Mouse (Mus musculus) limb, embryonic 12.5 days (tissue): ENCODE measurements around the gene Thap12. TPM values are rescaled to one million over a fixed set of nuclear protein-coding genes. Genes with fewer than 3 reads are reported as not detected.

Experiments used
- ATAC-seq: fragments of 200-750 bp; cut with Nextera tagmentation; 2 replicates; pipeline ENCODE4 v1.8.0; 2017; ENCODE audit warnings: low read depth, moderate TSS enrichment; ENCODE audit not compliant: insufficient number of reproducible peaks, insufficient read depth, low FRiP score, low TSS enrichment
- H3K27ac ChIP-seq: fragments of 300-500 bp; sonication (generic); 2 replicates; pipeline ENCODE4 v1.5.1; 2016; ENCODE audit warnings: mild to moderate bottlenecking, moderate library complexity
- H3K27me3 ChIP-seq: fragments of 300-500 bp; sonication (generic); 2 replicates; pipeline ENCODE4 v1.6.1; 2016; ENCODE audit warnings: mild to moderate bottlenecking, moderate library complexity
- H3K36me3 ChIP-seq: fragments of 300-500 bp; sonication (generic); 2 replicates; pipeline ENCODE4 v1.6.1; 2016; ENCODE audit warnings: mild to moderate bottlenecking, moderate library complexity
- H3K4me1 ChIP-seq: fragments of 300-500 bp; sonication (generic); replicated peaks from 2 replicates; pipeline ENCODE4 v1.6.1; 2016
- H3K4me2 ChIP-seq: fragments of 300-500 bp; sonication (generic); 2 replicates; pipeline ENCODE4 v1.6.1; 2016; ENCODE audit warnings: mild to moderate bottlenecking, moderate library complexity
- H3K4me3 ChIP-seq: fragments of 300-500 bp; sonication (generic); replicated peaks from 2 replicates; pipeline ENCODE4 v1.5.1; 2016; ENCODE audit warnings: mild to moderate bottlenecking
- H3K9ac ChIP-seq: fragments of 300-500 bp; sonication (generic); replicated peaks from 2 replicates; pipeline ENCODE4 v1.6.1; 2016; ENCODE audit warnings: mild to moderate bottlenecking, moderate library complexity
- H3K9me3 ChIP-seq: fragments of 300-500 bp; sonication (generic); 2 replicates; pipeline ENCODE4 v1.6.1; 2016; ENCODE audit warnings: mild to moderate bottlenecking, moderate library complexity
- WGBS: fragments of 180-500 bp; shearing (Covaris S2); methylation state at CpG from one replicate; pipeline ENCODE4 v1.1.7; 2016; 5-methylcytosine and 5-hydroxymethylcytosine counted together
- polyA plus RNA-seq: library from polyadenylated mRNA; unstranded; fragments of >200 nt; fragmentation: Nextera tagmentation; extraction: Ambion mirVana; gene quantifications from 2 replicates; pipeline ENCODE4 v1.2.1, GENCODE M21; 2016

Thap12 gene
- polyA plus RNA-seq, 1 experiment from 2014 or later = 85.5 TPM

GRCm38 (mm10) chr7:98674344-98674743 is 28.6 kb upstream of the Thap12 start:
- ATAC-seq = no peak
- WGBS = 81% methylated on average over 4 of the region's 4 CpGs
- H3K4me2 ChIP-seq = no peak overlapping the region
- no peaks in the 10 kb centered on the region for H3K36me3 ChIP-seq
- H3K9ac ChIP-seq = no peak overlapping the region
- H3K27me3 ChIP-seq = 0 out of 2 replicates have a peak, but pooled peaks cover 3% of the 10 kb centered on the region
- peaks cover 40% of the 10 kb centered on the region for H3K4me1 ChIP-seq
- no peak overlapping the region for H3K27ac ChIP-seq
- H3K9me3 ChIP-seq = no peaks in the 10 kb centered on the region
- H3K4me3 ChIP-seq = no peak overlapping the region

- H3K9me3 ChIP-seq = no peaks in the 10 kb centered on the region
- no peak overlapping the region for H3K4me2 ChIP-seq
- ATAC-seq = no peak
- H3K9ac ChIP-seq = no peak overlapping the region
- H3K27me3 ChIP-seq = no peaks in the 10 kb centered on the region
- H3K4me3 ChIP-seq = no peak overlapping the region
- 41% methylated on average over 2 of the region's 2 CpGs for WGBS
- no peaks in the 10 kb centered on the region for H3K36me3 ChIP-seq
- H3K4me1 ChIP-seq = peaks cover 34% of the 10 kb centered on the region
- H3K27ac ChIP-seq = no peak overlapping the region
Observed at GRCm38 (mm10) chr7:98677511-98677910, 25.4 kb upstream of the Thap12 start.

- no peak for ATAC-seq
- Histone ChIP-seq H3K4me3 (no peak overlapping the region), H3K9me3 (no peaks in the 10 kb centered on the region), H3K9ac (no peak overlapping the region), H3K27me3 (no peaks in the 10 kb centered on the region), H3K4me2 (no peak overlapping the region), H3K36me3 (no peaks in the 10 kb centered on the region), H3K27ac (no peak overlapping the region), H3K4me1 (peaks cover 28% of the 10 kb centered on the region)
- WGBS = 59% methylated on average over 7 of the region's 7 CpGs
Observed at GRCm38 (mm10) chr7:98678441-98678840, 24.5 kb upstream of the Thap12 start.

- no peaks in the 10 kb centered on the region for H3K9me3 ChIP-seq
- no peak overlapping the region for H3K4me3 ChIP-seq
- H3K4me2 ChIP-seq = no peak overlapping the region
- 57% methylated on average over 2 of the region's 2 CpGs for WGBS
- no peak for ATAC-seq
- no peaks in the 10 kb centered on the region for H3K27me3 ChIP-seq
- no peaks in the 10 kb centered on the region for H3K36me3 ChIP-seq
- no peak overlapping the region for H3K9ac ChIP-seq
- peaks cover 41% of the 10 kb centered on the region for H3K4me1 ChIP-seq
- no peak overlapping the region for H3K27ac ChIP-seq
Observed at GRCm38 (mm10) chr7:98680691-98681090, 22.2 kb upstream of the Thap12 start.

GRCm38 (mm10) chr7:98682821-98683220 is 20.1 kb upstream of the Thap12 start:
- H3K9ac ChIP-seq = no peak overlapping the region
- 91% methylated on average over 10 of the region's 10 CpGs for WGBS
- H3K9me3 ChIP-seq = no peaks in the 10 kb centered on the region
- H3K36me3 ChIP-seq = no peaks in the 10 kb centered on the region
- no peaks in the 10 kb centered on the region for H3K27me3 ChIP-seq
- peaks cover 45% of the 10 kb centered on the region for H3K4me1 ChIP-seq
- H3K4me2 ChIP-seq = no peak overlapping the region
- H3K27ac ChIP-seq = no peak overlapping the region
- no peak for ATAC-seq
- no peak overlapping the region for H3K4me3 ChIP-seq

- WGBS = 10% methylated on average over 13 of the region's 13 CpGs
Observed at GRCm38 (mm10) chr7:98685895-98686294, 17.0 kb upstream of the Thap12 start.

GRCm38 (mm10) chr7:98690126-98690525 is 12.8 kb upstream of the Thap12 start:
- Histone ChIP-seq H3K27me3 (no peaks in the 10 kb centered on the region), H3K9ac (no peak overlapping the region), H3K4me3 (no peak overlapping the region), H3K9me3 (no peaks in the 10 kb centered on the region), H3K36me3 (no peaks in the 10 kb centered on the region), H3K27ac (no peak overlapping the region; the same call in 1 of the 2 replicates), H3K4me2 (no peak overlapping the region), H3K4me1 (peaks cover 37% of the 10 kb centered on the region)
- whole genome bisulfite sequencing = 92% methylated on average over 1 of the region's 1 CpGs
- no peak for ATAC-seq

More at GRCm38 (mm10) chr7:98685895-98686294, 17.0 kb upstream of the Thap12 start:
- peaks cover 35% of the 10 kb centered on the region for H3K4me1 ChIP-seq
- no peaks in the 10 kb centered on the region for H3K9me3 ChIP-seq
- H3K27me3 ChIP-seq = no peaks in the 10 kb centered on the region
- peak overlapping the region; percentile 68 for H3K27ac ChIP-seq
- 0 out of 2 replicates have a peak overlapping the region, but pooled peaks have one; percentile 28 for H3K9ac ChIP-seq
- no peaks in the 10 kb centered on the region for H3K36me3 ChIP-seq
- H3K4me3 ChIP-seq = peak overlapping the region; percentile 16; the same call in 1 of the 2 replicates
- ATAC-seq = peak; percentile 81
- H3K4me2 ChIP-seq = peak overlapping the region; percentile 44

- H3K4me1 ChIP-seq = peaks cover 30% of the 10 kb centered on the region
- WGBS = 7% methylated on average over 3 of the region's 3 CpGs
- H3K27me3 ChIP-seq = no peaks in the 10 kb centered on the region
- H3K36me3 ChIP-seq = no peaks in the 10 kb centered on the region
- H3K9ac ChIP-seq = no peak overlapping the region
- H3K27ac ChIP-seq = peak overlapping the region; percentile 64
- no peak overlapping the region for H3K4me2 ChIP-seq
- H3K9me3 ChIP-seq = no peaks in the 10 kb centered on the region
- no peak overlapping the region for H3K4me3 ChIP-seq
- peak; percentile 57; the same call in 1 of the 2 replicates for ATAC-seq
Observed at GRCm38 (mm10) chr7:98690831-98691230, 12.1 kb upstream of the Thap12 start.

GRCm38 (mm10) chr7:98692761-98693546 is 9.9 kb upstream of the Thap12 start:
- 32% methylated on average over 24 of the region's 24 CpGs for whole genome bisulfite sequencing
- no peak overlapping the region for H3K4me3 ChIP-seq
- H3K4me2 ChIP-seq = peak overlapping the region; percentile 42
- H3K9ac ChIP-seq = peak overlapping the region; percentile 37; the same call in 1 of the 2 replicates
- peaks cover 23% of the 10 kb centered on the region for H3K4me1 ChIP-seq
- H3K9me3 ChIP-seq = no peaks in the 10 kb centered on the region
- no peaks in the 10 kb centered on the region for H3K27me3 ChIP-seq
- no peaks in the 10 kb centered on the region for H3K36me3 ChIP-seq
- no peak for ATAC-seq
- peak overlapping the region; percentile 67; the same call in 1 of the 2 replicates for H3K27ac ChIP-seq

- H3K9ac ChIP-seq = no peak overlapping the region
- no peaks in the 10 kb centered on the region for H3K27me3 ChIP-seq
- WGBS = 78% methylated on average over 5 of the region's 5 CpGs
- H3K4me1 ChIP-seq = peaks cover 23% of the 10 kb centered on the region
- no peak for ATAC-seq
- H3K4me2 ChIP-seq = no peak overlapping the region
- H3K27ac ChIP-seq = no peak overlapping the region
- no peaks in the 10 kb centered on the region for H3K9me3 ChIP-seq
- H3K36me3 ChIP-seq = no peaks in the 10 kb centered on the region
- H3K4me3 ChIP-seq = no peak overlapping the region
Observed at GRCm38 (mm10) chr7:98694046-98694445, 8.9 kb upstream of the Thap12 start.

GRCm38 (mm10) chr7:98697496-98697895 is 5.4 kb upstream of the Thap12 start:
- 22% methylated on average over 2 of the region's 2 CpGs for WGBS
- no peak for ATAC-seq
- Histone ChIP-seq H3K4me2 (no peak overlapping the region), H3K4me1 (peaks cover 15% of the 10 kb centered on the region), H3K27me3 (no peaks in the 10 kb centered on the region), H3K9me3 (no peaks in the 10 kb centered on the region), H3K36me3 (no peaks in the 10 kb centered on the region), H3K27ac (no peak overlapping the region), H3K9ac (no peak overlapping the region), H3K4me3 (no peak overlapping the region)
